Mouse (Mus musculus): ENCODE data around the gene Rrn3. TPM values are rescaled to one million over a fixed set of nuclear protein-coding genes. Genes with fewer than 3 reads are reported as not detected.
A peak's percentile ranks its signal among the peaks of the same experiment; 100 is the strongest.
"Not testable (repeated sequence)": the region's sequence is repeated elsewhere in the genome, so short reads cannot be mapped to it uniquely, and the experiment has no call there.

Gene Rrn3
- polyA plus RNA-seq, 1 experiment: 6.4 TPM

- Histone ChIP-seq H3K9me3 (no peaks in the 10 kb centered on the region), H3K4me1 (peaks cover 5% of the 10 kb centered on the region), H3K27me3 (replicated peaks) (no peaks in the 10 kb centered on the region), H3K36me3 (replicated peaks; ENCODE audit: low read length) (no peaks in the 10 kb centered on the region), H3K4me3 (replicated peaks) (no peak overlapping the region)
- TF ChIP-seq FLI1 (IDR thresholded peaks at IDR 0.05; ENCODE audit: low read length): no peak
- TF ChIP-seq GATA1 (IDR thresholded peaks at IDR 0.05; ENCODE audit: borderline replicate concordance, low read length): no peak
Observed at GRCm38 (mm10) chr16:13749981-13750380, 30.5 kb upstream of the Rrn3 start.

- no peaks in the 10 kb centered on the region for H3K27me3 ChIP-seq (replicated peaks)
- no peak overlapping the region for H3K4me3 ChIP-seq (replicated peaks)
- peaks cover 8% of the 10 kb centered on the region for H3K4me1 ChIP-seq
- no peaks in the 10 kb centered on the region for H3K36me3 ChIP-seq (replicated peaks; ENCODE audit: low read length)
- no peaks in the 10 kb centered on the region for H3K9me3 ChIP-seq
- TF ChIP-seq GATA1 (IDR thresholded peaks at IDR 0.05; ENCODE audit: borderline replicate concordance, low read length) (no peak), FLI1 (IDR thresholded peaks at IDR 0.05; ENCODE audit: low read length) (no peak)
Observed at GRCm38 (mm10) chr16:13750626-13751025, 29.9 kb upstream of the Rrn3 start.

GRCm38 (mm10) chr16:13753986-13754385 lies 26.5 kb upstream of the Rrn3 start:
- Histone ChIP-seq H3K27me3 (replicated peaks) (no peaks in the 10 kb centered on the region), H3K4me1 (peaks cover 24% of the 10 kb centered on the region), H3K4me3 (replicated peaks) (peak overlapping the region; percentile 95), H3K9me3 (no peaks in the 10 kb centered on the region), H3K36me3 (replicated peaks; ENCODE audit: low read length) (no peaks in the 10 kb centered on the region)
- TF ChIP-seq FLI1 (IDR thresholded peaks at IDR 0.05; ENCODE audit: low read length): no peak
- no peak for TF ChIP-seq GATA1 (IDR thresholded peaks at IDR 0.05; ENCODE audit: borderline replicate concordance, low read length)

- Histone ChIP-seq H3K4me1 (peaks cover 25% of the 10 kb centered on the region), H3K27me3 (replicated peaks) (no peaks in the 10 kb centered on the region), H3K9me3 (no peaks in the 10 kb centered on the region), H3K4me3 (replicated peaks) (peak overlapping the region; percentile 95), H3K36me3 (replicated peaks; ENCODE audit: low read length) (no peaks in the 10 kb centered on the region)
- TF ChIP-seq FLI1 (IDR thresholded peaks at IDR 0.05; ENCODE audit: low read length) (no peak), GATA1 (IDR thresholded peaks at IDR 0.05; ENCODE audit: borderline replicate concordance, low read length) (no peak)
Observed at GRCm38 (mm10) chr16:13754400-13755190, 25.9 kb upstream of the Rrn3 start.

- no peaks in the 10 kb centered on the region for H3K9me3 ChIP-seq
- H3K27me3 ChIP-seq (replicated peaks): no peaks in the 10 kb centered on the region
- H3K4me1 ChIP-seq: peaks cover 35% of the 10 kb centered on the region
- TF ChIP-seq FLI1 (IDR thresholded peaks at IDR 0.05; ENCODE audit: low read length): no peak
- no peak for TF ChIP-seq GATA1 (IDR thresholded peaks at IDR 0.05; ENCODE audit: borderline replicate concordance, low read length)
- H3K4me3 ChIP-seq (replicated peaks): peak overlapping the region; percentile 69
- no peaks in the 10 kb centered on the region for H3K36me3 ChIP-seq (replicated peaks; ENCODE audit: low read length)
Observed at GRCm38 (mm10) chr16:13757823-13758222, 22.7 kb upstream of the Rrn3 start.

GRCm38 (mm10) chr16:13762807-13763206 lies 17.7 kb upstream of the Rrn3 start:
- not testable (repeated sequence) for H3K9me3 ChIP-seq; H3K36me3 ChIP-seq (replicated peaks; ENCODE audit: low read length); H3K4me3 ChIP-seq (replicated peaks); H3K27me3 ChIP-seq (replicated peaks)
- peaks cover 45% of the 10 kb centered on the region for H3K4me1 ChIP-seq

GRCm38 (mm10) chr16:13764519-13764918 lies 16.0 kb upstream of the Rrn3 start:
- TF ChIP-seq FLI1 (IDR thresholded peaks at IDR 0.05; ENCODE audit: low read length): no peak
- no peak for TF ChIP-seq GATA1 (IDR thresholded peaks at IDR 0.05; ENCODE audit: borderline replicate concordance, low read length)
- peaks cover 40% of the 10 kb centered on the region for H3K4me1 ChIP-seq

GRCm38 (mm10) chr16:13766367-13766766 lies 14.1 kb upstream of the Rrn3 start:
- Histone ChIP-seq H3K36me3 (replicated peaks; ENCODE audit: low read length) (no peaks in the 10 kb centered on the region), H3K4me3 (replicated peaks) (no peak overlapping the region), H3K4me1 (peaks cover 33% of the 10 kb centered on the region), H3K27me3 (replicated peaks) (no peaks in the 10 kb centered on the region), H3K9me3 (0 out of 2 replicates have a peak, but pooled peaks cover 3% of the 10 kb centered on the region)
- TF ChIP-seq GATA1 (IDR thresholded peaks at IDR 0.05; ENCODE audit: borderline replicate concordance, low read length) (no peak), FLI1 (IDR thresholded peaks at IDR 0.05; ENCODE audit: low read length) (no peak)

More at GRCm38 (mm10) chr16:13764519-13764918, 16.0 kb upstream of the Rrn3 start:
- no peaks in the 10 kb centered on the region for H3K36me3 ChIP-seq (replicated peaks; ENCODE audit: low read length)
- H3K9me3 ChIP-seq: no peaks in the 10 kb centered on the region
- no peaks in the 10 kb centered on the region for H3K27me3 ChIP-seq (replicated peaks)
- H3K4me3 ChIP-seq (replicated peaks): no peak overlapping the region

GRCm38 (mm10) chr16:13771603-13772002 lies 8.9 kb upstream of the Rrn3 start:
- H3K36me3 ChIP-seq (replicated peaks; ENCODE audit: low read length); H3K4me1 ChIP-seq; H3K9me3 ChIP-seq; H3K27me3 ChIP-seq (replicated peaks); H3K4me3 ChIP-seq (replicated peaks): not testable (repeated sequence)

GRCm38 (mm10) chr16:13772051-13772450 lies 8.5 kb upstream of the Rrn3 start:
- H3K36me3 ChIP-seq (replicated peaks; ENCODE audit: low read length); H3K4me1 ChIP-seq; H3K4me3 ChIP-seq (replicated peaks); H3K9me3 ChIP-seq; H3K27me3 ChIP-seq (replicated peaks): not testable (repeated sequence)

GRCm38 (mm10) chr16:13774011-13774410 lies 6.5 kb upstream of the Rrn3 start:
- peaks cover 13% of the 10 kb centered on the region for H3K9me3 ChIP-seq
- not testable (repeated sequence) for H3K4me1 ChIP-seq; H3K36me3 ChIP-seq (replicated peaks; ENCODE audit: low read length); H3K27me3 ChIP-seq (replicated peaks); H3K4me3 ChIP-seq (replicated peaks)

GRCm38 (mm10) chr16:13774651-13775050 lies 5.9 kb upstream of the Rrn3 start:
- H3K36me3 ChIP-seq (replicated peaks; ENCODE audit: low read length); H3K4me3 ChIP-seq (replicated peaks); H3K4me1 ChIP-seq; H3K27me3 ChIP-seq (replicated peaks): not testable (repeated sequence)
- peaks cover 13% of the 10 kb centered on the region for H3K9me3 ChIP-seq

Data from megakaryocyte, embryonic 14.5 days (primary cell).